Mouse (Mus musculus) heart, embryonic 12.5 days (tissue): ENCODE measurements around the gene Lmnb2. TPM values are rescaled to one million over a fixed set of nuclear protein-coding genes. Genes with fewer than 3 reads are reported as not detected.

Experiments
- ATAC-seq: fragments of 200-750 bp; cut with Nextera tagmentation; 2 replicates; pipeline ENCODE4 v1.8.0; 2017; ENCODE audit warnings: moderate TSS enrichment, moderate library complexity; ENCODE audit not compliant: insufficient number of reproducible peaks, low FRiP score
- H3K27ac ChIP-seq: fragments of 300-500 bp; sonication (generic); 2 replicates; pipeline ENCODE4 v1.5.1; 2016; ENCODE audit warnings: mild to moderate bottlenecking, moderate library complexity; ENCODE audit not compliant: poor library complexity, severe bottlenecking
- H3K27me3 ChIP-seq: fragments of 300-500 bp; sonication (generic); replicated peaks from 2 replicates; pipeline ENCODE4 v1.6.1; 2016; ENCODE audit warnings: mild to moderate bottlenecking, moderate library complexity
- H3K36me3 ChIP-seq: fragments of 300-500 bp; sonication (generic); 2 replicates; pipeline ENCODE4 v1.6.1; 2016; ENCODE audit warnings: mild to moderate bottlenecking, moderate library complexity
- H3K4me1 ChIP-seq: fragments of 300-500 bp; sonication (generic); replicated peaks from 2 replicates; pipeline ENCODE4 v1.6.1; 2016; ENCODE audit warnings: mild to moderate bottlenecking
- H3K4me2 ChIP-seq: fragments of 300-500 bp; sonication (generic); 2 replicates; pipeline ENCODE4 v1.6.1; 2016; ENCODE audit warnings: mild to moderate bottlenecking, moderate library complexity
- H3K4me3 ChIP-seq: fragments of 300-500 bp; sonication (generic); 2 replicates; pipeline ENCODE4 v1.5.1; 2016; ENCODE audit warnings: mild to moderate bottlenecking
- H3K9ac ChIP-seq: fragments of 300-500 bp; sonication (generic); 2 replicates; pipeline ENCODE4 v1.6.1; 2016; ENCODE audit warnings: mild to moderate bottlenecking, moderate library complexity
- H3K9me3 ChIP-seq: fragments of 300-500 bp; sonication (generic); replicated peaks from 2 replicates; pipeline ENCODE4 v1.6.1; 2016; ENCODE audit warnings: mild to moderate bottlenecking, moderate library complexity
- WGBS: fragments of 180-500 bp; shearing (Covaris S2); methylation state at CpG from one replicate; pipeline ENCODE4 v1.1.7; 2016; 5-methylcytosine and 5-hydroxymethylcytosine counted together
- polyA plus RNA-seq: library from polyadenylated mRNA; unstranded; fragments of >200 nt; fragmentation: Nextera tagmentation; extraction: Ambion mirVana; gene quantifications from 2 replicates; pipeline ENCODE4 v1.2.1, GENCODE M21; 2016

Lmnb2 gene
- polyA plus RNA-seq, 1 experiment from 2014 or later, result 34.3 TPM

- Histone ChIP-seq H3K27ac (no peak overlapping the region), H3K9me3 (no peaks in the 10 kb centered on the region), H3K4me3 (no peak overlapping the region), H3K36me3 (peaks cover 84% of the 10 kb centered on the region), H3K4me1 (peaks cover 19% of the 10 kb centered on the region), H3K4me2 (no peak overlapping the region), H3K27me3 (no peaks in the 10 kb centered on the region), H3K9ac (no peak overlapping the region)
- no peak for ATAC-seq
- WGBS, result 90% methylated on average over 4 of the region's 4 CpGs
Observed at GRCm38 (mm10) chr10:80911354-80911753, 6.7 kb downstream of the Lmnb2 start.

- no peaks in the 10 kb centered on the region for H3K9me3 ChIP-seq
- H3K4me1 ChIP-seq, result peaks cover 12% of the 10 kb centered on the region
- no peaks in the 10 kb centered on the region for H3K27me3 ChIP-seq
- H3K4me3 ChIP-seq, result no peak overlapping the region
- H3K27ac ChIP-seq, result no peak overlapping the region
- peaks cover 90% of the 10 kb centered on the region for H3K36me3 ChIP-seq
- ATAC-seq, result no peak
- WGBS, result 94% methylated on average over 22 of the region's 22 CpGs
- H3K4me2 ChIP-seq, result no peak overlapping the region
- H3K9ac ChIP-seq, result no peak overlapping the region
Observed at GRCm38 (mm10) chr10:80909375-80910162, 8.5 kb downstream of the Lmnb2 start.

GRCm38 (mm10) chr10:80904709-80905108 lies 13.3 kb downstream of the Lmnb2 start:
- no peak overlapping the region for H3K4me2 ChIP-seq
- H3K27me3 ChIP-seq, result no peaks in the 10 kb centered on the region
- H3K36me3 ChIP-seq, result peaks cover 80% of the 10 kb centered on the region
- 93% methylated on average over 11 of the region's 11 CpGs for WGBS
- H3K4me1 ChIP-seq, result peaks cover 10% of the 10 kb centered on the region
- H3K9ac ChIP-seq, result no peak overlapping the region
- no peak overlapping the region for H3K27ac ChIP-seq
- no peak for ATAC-seq
- H3K9me3 ChIP-seq, result no peaks in the 10 kb centered on the region
- H3K4me3 ChIP-seq, result no peak overlapping the region

- Histone ChIP-seq H3K4me3 (no peak overlapping the region), H3K27me3 (no peaks in the 10 kb centered on the region), H3K36me3 (peaks cover 79% of the 10 kb centered on the region), H3K4me2 (no peak overlapping the region), H3K9me3 (no peaks in the 10 kb centered on the region), H3K27ac (no peak overlapping the region), H3K9ac (no peak overlapping the region), H3K4me1 (peaks cover 16% of the 10 kb centered on the region)
- WGBS, result 80% methylated on average over 28 of the region's 28 CpGs
- ATAC-seq, result no peak
Observed at GRCm38 (mm10) chr10:80904004-80904693, 13.9 kb downstream of the Lmnb2 start.

- ATAC-seq, result no peak
- peaks cover 23% of the 10 kb centered on the region for H3K4me1 ChIP-seq
- H3K27ac ChIP-seq, result no peak overlapping the region
- 94% methylated on average over 10 of the region's 10 CpGs for WGBS
- H3K4me2 ChIP-seq, result no peak overlapping the region
- peaks cover 74% of the 10 kb centered on the region for H3K36me3 ChIP-seq
- no peak overlapping the region for H3K9ac ChIP-seq
- no peak overlapping the region for H3K4me3 ChIP-seq
- no peaks in the 10 kb centered on the region for H3K27me3 ChIP-seq
- no peaks in the 10 kb centered on the region for H3K9me3 ChIP-seq
Observed at GRCm38 (mm10) chr10:80903282-80903681, 14.8 kb downstream of the Lmnb2 start.

GRCm38 (mm10) chr10:80902273-80902940 lies 15.6 kb downstream of the Lmnb2 start:
- WGBS, result 95% methylated on average over 9 of the region's 9 CpGs
- Histone ChIP-seq H3K9ac (no peak overlapping the region), H3K4me2 (no peak overlapping the region), H3K4me1 (peaks cover 32% of the 10 kb centered on the region), H3K4me3 (no peak overlapping the region), H3K27me3 (0 out of 2 replicates have a peak, but pooled peaks cover 6% of the 10 kb centered on the region), H3K9me3 (no peaks in the 10 kb centered on the region), H3K27ac (no peak overlapping the region), H3K36me3 (peaks cover 65% of the 10 kb centered on the region)
- ATAC-seq, result no peak

GRCm38 (mm10) chr10:80901409-80902272 lies 16.4 kb downstream of the Lmnb2 start:
- 88% methylated on average over 19 of the region's 19 CpGs for WGBS
- H3K4me3 ChIP-seq, result no peak overlapping the region
- H3K4me2 ChIP-seq, result peak overlapping the region; percentile 30
- 0 out of 2 replicates have a peak overlapping the region, but pooled peaks have one; percentile 28 for H3K9ac ChIP-seq
- H3K27ac ChIP-seq, result peak overlapping the region; percentile 8; the same call in 1 of the 2 replicates
- H3K4me1 ChIP-seq, result peaks cover 32% of the 10 kb centered on the region
- 0 out of 2 replicates have a peak, but pooled peaks cover 10% of the 10 kb centered on the region for H3K27me3 ChIP-seq
- ATAC-seq, result no peak
- no peaks in the 10 kb centered on the region for H3K9me3 ChIP-seq
- H3K36me3 ChIP-seq, result peaks cover 60% of the 10 kb centered on the region

GRCm38 (mm10) chr10:80900318-80901247 lies 17.5 kb downstream of the Lmnb2 start, which contains the start of gene Timm13:
Gene Timm13 (minus strand): TSS chr10:80900969.
- peaks cover 32% of the 10 kb centered on the region for H3K4me1 ChIP-seq
- H3K27me3 ChIP-seq, result 0 out of 2 replicates have a peak, but pooled peaks cover 10% of the 10 kb centered on the region
- peaks cover 50% of the 10 kb centered on the region for H3K36me3 ChIP-seq
- peak within 1 kb of the TSS; percentile 97 for H3K4me3 ChIP-seq
- under 1% methylated on average over 72 of the region's 72 CpGs for whole genome bisulfite sequencing
- no peaks in the 10 kb centered on the region for H3K9me3 ChIP-seq
- peak within 1 kb of the TSS; percentile 75 for H3K27ac ChIP-seq
- peak within 1 kb of the TSS; percentile 93 for H3K4me2 ChIP-seq
- H3K9ac ChIP-seq, result peak within 1 kb of the TSS; percentile 94
- peak; percentile 96 for ATAC-seq

GRCm38 (mm10) chr10:80899591-80900317 lies 18.3 kb downstream of the Lmnb2 start:
- H3K9me3 ChIP-seq, result no peaks in the 10 kb centered on the region
- peaks cover 32% of the 10 kb centered on the region for H3K4me1 ChIP-seq
- no peak for ATAC-seq
- peak overlapping the region; percentile 93 for H3K4me2 ChIP-seq
- 0 out of 2 replicates have a peak, but pooled peaks cover 10% of the 10 kb centered on the region for H3K27me3 ChIP-seq
- peak overlapping the region; percentile 94 for H3K9ac ChIP-seq
- 0 out of 2 replicates have a peak overlapping the region, but pooled peaks have one; percentile 75 for H3K27ac ChIP-seq
- peak overlapping the region; percentile 97 for H3K4me3 ChIP-seq
- 18% methylated on average over 25 of the region's 25 CpGs for WGBS
- peaks cover 41% of the 10 kb centered on the region for H3K36me3 ChIP-seq
